Mouse (Mus musculus): Measurements from ENCODE around the gene Olfr31. TPM values are rescaled to one million over a fixed set of nuclear protein-coding genes. Genes with fewer than 3 reads are reported as not detected.

Olfr31 gene
- 0.01 TPM for polyA plus RNA-seq (2012; fragmentation: generic; extraction: Trizol)

DNA sequence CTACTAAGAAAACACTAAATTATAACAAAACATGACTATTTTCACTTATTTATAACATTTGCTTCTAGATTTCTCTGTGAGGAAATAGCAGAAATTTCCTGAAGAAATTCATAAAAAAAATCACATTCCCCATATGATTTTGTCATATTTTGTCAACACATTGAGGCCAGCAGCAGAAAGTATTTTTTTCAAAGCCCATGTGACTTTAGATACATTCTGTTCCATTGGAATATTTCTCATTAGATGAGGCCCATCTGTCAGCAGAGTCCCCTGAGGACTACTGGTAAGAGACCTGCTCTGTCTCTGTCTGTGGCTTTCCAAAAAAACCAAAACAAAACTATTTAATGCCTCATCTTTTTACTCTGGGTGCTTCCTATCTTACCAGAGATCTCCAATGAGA is at the start of gene Olfr31:
Gene Olfr31, plus strand, starts transcription at position 301 of the 400 bp plus-strand sequence.
- TF ChIP-seq MAX (IDR thresholded peaks at IDR 0.05; ENCODE audit: low read depth) = no peak
- TF ChIP-seq POLR2AphosphoS2 (IDR thresholded peaks at IDR 0.05; ENCODE audit: insufficient read length, low read depth) = no peak
- TF ChIP-seq SRF (IDR thresholded peaks at IDR 0.05; ENCODE audit: control insufficient read depth, insufficient read length, low read depth) = no peak
- no peak for TF ChIP-seq MYOG (IDR thresholded peaks at IDR 0.05; ENCODE audit: control insufficient read depth in 1 of 3, insufficient read depth in 1 of 3, insufficient read length in 2 of 3, low read depth in 2 of 3)
- no peak for TF ChIP-seq POLR2A (IDR thresholded peaks at IDR 0.05; ENCODE audit: insufficient read length, low read depth)

DNA sequence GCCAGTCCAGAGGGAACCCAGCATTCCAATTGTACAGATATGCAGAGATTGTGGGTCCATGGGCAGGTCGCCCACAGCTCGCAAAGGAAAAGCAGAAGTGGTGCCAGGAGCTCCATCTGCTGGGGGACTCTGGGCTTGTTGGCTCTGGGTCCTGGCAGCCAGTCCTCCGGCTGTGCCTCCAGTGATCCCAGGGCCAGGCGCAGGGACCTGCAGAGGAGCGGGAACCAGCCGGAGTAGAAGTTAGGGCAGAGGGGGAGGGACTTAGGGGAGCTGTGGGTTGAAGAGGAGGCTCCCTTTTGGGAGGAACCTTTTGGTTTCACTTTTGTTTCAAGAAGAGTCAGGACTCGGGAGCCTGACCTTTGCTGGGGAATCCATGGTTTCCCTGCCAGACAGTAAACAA is 28.2 kb upstream of the Olfr31 start:
- peak overlapping the region; percentile 56 for H3K4me2 ChIP-seq (ENCODE audit: low read depth)

More for the DNA sequence above, at the start of gene Olfr31:
- H3K4me2 ChIP-seq (ENCODE audit: low read depth) = no peak within 1 kb of the TSS
- no peak within 1 kb of the TSS for H3K4me3 ChIP-seq
- H3ac ChIP-seq (ENCODE audit: control insufficient read depth, insufficient read length) = no peak within 1 kb of the TSS
- no peaks in the 10 kb centered on the region for H3K36me3 ChIP-seq (ENCODE audit: control insufficient read depth, insufficient read depth)
- H3K27me3 ChIP-seq (ENCODE audit: control insufficient read depth, insufficient read depth, insufficient read length) = peaks cover 4% of the 10 kb centered on the region
- no peaks in the 10 kb centered on the region for H3K79me2 ChIP-seq (ENCODE audit: control insufficient read depth, insufficient read depth)

DNA sequence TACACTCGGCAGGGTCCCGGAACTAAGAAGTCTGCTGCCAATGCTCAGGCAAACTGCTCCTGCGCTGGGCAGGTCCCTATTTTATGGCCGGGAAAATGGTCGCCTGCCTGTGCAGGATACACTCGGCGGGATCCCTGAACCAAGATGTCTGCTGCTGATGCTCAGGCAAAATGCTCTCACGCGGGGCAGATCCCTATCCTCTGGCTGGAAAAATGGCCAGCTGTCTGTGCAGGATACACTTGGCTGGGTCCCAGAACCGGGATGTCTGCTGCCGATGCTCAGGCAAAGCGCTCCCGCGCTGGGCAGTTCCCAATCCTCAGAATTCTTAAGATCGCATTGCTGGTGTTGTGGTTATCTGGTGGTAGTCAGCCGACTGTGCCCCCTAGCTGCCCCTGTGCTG is 13.7 kb upstream of the Olfr31 start:
- Histone ChIP-seq H3K79me2 (ENCODE audit: control insufficient read depth, insufficient read depth) (no peaks in the 10 kb centered on the region), H3K4me2 (ENCODE audit: low read depth) (no peak overlapping the region), H3ac (ENCODE audit: control insufficient read depth, insufficient read length) (no peak overlapping the region), H3K4me3 (no peak overlapping the region), H3K36me3 (ENCODE audit: control insufficient read depth, insufficient read depth) (no peaks in the 10 kb centered on the region), H3K27me3 (ENCODE audit: control insufficient read depth, insufficient read depth, insufficient read length) (no peaks in the 10 kb centered on the region)
- no peak for TF ChIP-seq TCF3 (IDR thresholded peaks at IDR 0.05; ENCODE audit: insufficient read length, low read depth)
- no peak for TF ChIP-seq TCF12 (IDR thresholded peaks at IDR 0.05; ENCODE audit: insufficient read depth, poor library complexity, severe bottlenecking)
- no peak for TF ChIP-seq SRF (IDR thresholded peaks at IDR 0.05; ENCODE audit: control insufficient read depth, insufficient read length, low read depth)
- no peak for TF ChIP-seq USF1 (IDR thresholded peaks at IDR 0.05; ENCODE audit: low read depth)
- no peak for TF ChIP-seq CEBPB (IDR thresholded peaks at IDR 0.05; ENCODE audit: insufficient read depth, poor library complexity, severe bottlenecking)
- no peak for TF ChIP-seq POLR2AphosphoS2 (IDR thresholded peaks at IDR 0.05; ENCODE audit: insufficient read length, low read depth)
- no peak for TF ChIP-seq MYOD1 (IDR thresholded peaks at IDR 0.05; ENCODE audit: control insufficient read depth in 1 of 3, insufficient read length in 2 of 3, low read depth in 2 of 3)
- TF ChIP-seq REST (IDR thresholded peaks at IDR 0.05; ENCODE audit: insufficient read depth, insufficient read length) = no peak
- TF ChIP-seq MYOG (IDR thresholded peaks at IDR 0.05; ENCODE audit: control insufficient read depth in 1 of 3, insufficient read depth in 1 of 3, insufficient read length in 2 of 3, low read depth in 2 of 3) = no peak
- no peak for TF ChIP-seq POLR2A (IDR thresholded peaks at IDR 0.05; ENCODE audit: insufficient read length, low read depth)
- no peak for TF ChIP-seq MAX (IDR thresholded peaks at IDR 0.05; ENCODE audit: low read depth)
- no peak for TF ChIP-seq E2F4 (IDR thresholded peaks at IDR 0.05; ENCODE audit: insufficient read depth)

More for the DNA sequence above, 28.2 kb upstream of the Olfr31 start:
- Histone ChIP-seq H3K27me3 (ENCODE audit: control insufficient read depth, insufficient read depth, insufficient read length) (no peaks in the 10 kb centered on the region), H3ac (ENCODE audit: control insufficient read depth, insufficient read length) (no peak overlapping the region), H3K79me2 (ENCODE audit: control insufficient read depth, insufficient read depth) (no peaks in the 10 kb centered on the region), H3K36me3 (ENCODE audit: control insufficient read depth, insufficient read depth) (no peaks in the 10 kb centered on the region), H3K4me3 (peak overlapping the region; percentile 10)
- TF ChIP-seq CEBPB (IDR thresholded peaks at IDR 0.05; ENCODE audit: insufficient read depth, poor library complexity, severe bottlenecking) (no peak), POLR2A (IDR thresholded peaks at IDR 0.05; ENCODE audit: insufficient read length, low read depth) (no peak), MYOG (IDR thresholded peaks at IDR 0.05; ENCODE audit: control insufficient read depth in 1 of 3, insufficient read depth in 1 of 3, insufficient read length in 2 of 3, low read depth in 2 of 3) (no peak), USF1 (IDR thresholded peaks at IDR 0.05; ENCODE audit: low read depth) (no peak), TCF12 (IDR thresholded peaks at IDR 0.05; ENCODE audit: insufficient read depth, poor library complexity, severe bottlenecking) (no peak), MYOD1 (IDR thresholded peaks at IDR 0.05; ENCODE audit: control insufficient read depth in 1 of 3, insufficient read length in 2 of 3, low read depth in 2 of 3) (no peak), POLR2AphosphoS2 (IDR thresholded peaks at IDR 0.05; ENCODE audit: insufficient read length, low read depth) (no peak), MAX (IDR thresholded peaks at IDR 0.05; ENCODE audit: low read depth) (no peak), REST (IDR thresholded peaks at IDR 0.05; ENCODE audit: insufficient read depth, insufficient read length) (no peak), TCF3 (IDR thresholded peaks at IDR 0.05; ENCODE audit: insufficient read length, low read depth) (no peak), SRF (IDR thresholded peaks at IDR 0.05; ENCODE audit: control insufficient read depth, insufficient read length, low read depth) (no peak), E2F4 (IDR thresholded peaks at IDR 0.05; ENCODE audit: insufficient read depth) (no peak)

- Histone ChIP-seq H3K4me2 (ENCODE audit: low read depth) (no peak overlapping the region), H3ac (ENCODE audit: control insufficient read depth, insufficient read length) (no peak overlapping the region), H3K79me2 (ENCODE audit: control insufficient read depth, insufficient read depth) (no peaks in the 10 kb centered on the region), H3K36me3 (ENCODE audit: control insufficient read depth, insufficient read depth) (no peaks in the 10 kb centered on the region), H3K27me3 (ENCODE audit: control insufficient read depth, insufficient read depth, insufficient read length) (no peaks in the 10 kb centered on the region), H3K4me3 (no peak overlapping the region)
- no peak for TF ChIP-seq MYOG (IDR thresholded peaks at IDR 0.05; ENCODE audit: control insufficient read depth in 1 of 3, insufficient read depth in 1 of 3, insufficient read length in 2 of 3, low read depth in 2 of 3)
- no peak for TF ChIP-seq MYOD1 (IDR thresholded peaks at IDR 0.05; ENCODE audit: control insufficient read depth in 1 of 3, insufficient read length in 2 of 3, low read depth in 2 of 3)
Observed at GRCm38 (mm10) chr14:14309416-14309815, 13.2 kb upstream of the Olfr31 start.

DNA sequence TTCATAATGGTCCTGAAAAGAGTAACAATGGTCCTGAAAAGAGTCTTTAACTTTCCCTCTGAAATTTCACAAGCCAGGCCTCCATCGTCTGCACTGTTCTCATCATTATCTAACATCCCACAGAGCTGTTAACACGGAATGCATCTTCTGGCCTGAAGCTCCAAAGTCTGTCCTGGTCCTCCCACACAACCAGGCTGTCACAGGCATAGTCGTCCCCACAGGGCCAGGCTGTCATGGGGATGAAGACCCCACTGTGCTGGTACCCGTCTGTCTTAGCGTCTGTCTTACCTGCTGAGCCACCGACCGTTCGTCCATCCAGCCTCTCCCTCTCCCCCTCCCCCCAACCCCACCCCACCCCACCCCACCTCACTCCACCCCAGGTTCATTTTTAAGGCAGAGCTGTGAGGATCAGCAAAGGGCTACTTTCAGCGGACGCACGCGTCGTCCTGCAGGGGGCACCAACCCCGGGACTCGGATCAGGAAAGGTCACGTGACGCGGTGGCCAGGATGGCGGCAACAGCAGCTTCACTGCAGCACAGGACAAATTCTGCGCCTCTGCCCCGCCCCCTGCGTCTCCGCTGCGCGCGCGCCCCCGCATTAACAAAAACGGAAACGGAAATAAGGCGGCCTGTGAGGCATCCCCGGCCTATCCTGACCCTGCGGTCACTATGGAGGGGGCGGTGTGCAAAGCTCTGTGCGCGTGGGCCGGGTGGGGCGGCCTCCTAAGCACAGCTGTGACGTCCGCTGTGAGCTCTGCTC is 22.7 kb downstream of the Olfr31 start:
- TF ChIP-seq MYOD1 (IDR thresholded peaks at IDR 0.05; ENCODE audit: control insufficient read depth in 1 of 3, insufficient read length in 2 of 3, low read depth in 2 of 3) = peak in 1 of 3 experiments; percentile 44
- TF ChIP-seq TCF12 (IDR thresholded peaks at IDR 0.05; ENCODE audit: insufficient read depth, poor library complexity, severe bottlenecking) = no peak
- TF ChIP-seq USF1 (IDR thresholded peaks at IDR 0.05; ENCODE audit: low read depth) = peak; percentile 87
- TF ChIP-seq MYOG (IDR thresholded peaks at IDR 0.05; ENCODE audit: control insufficient read depth in 1 of 3, insufficient read depth in 1 of 3, insufficient read length in 2 of 3, low read depth in 2 of 3) = peak in 1 of 3 experiments; percentile 17
- no peaks in the 10 kb centered on the region for H3K79me2 ChIP-seq (ENCODE audit: control insufficient read depth, insufficient read depth)
- H3K36me3 ChIP-seq (ENCODE audit: control insufficient read depth, insufficient read depth) = no peaks in the 10 kb centered on the region
- H3ac ChIP-seq (ENCODE audit: control insufficient read depth, insufficient read length) = peak overlapping the region; percentile 53
- H3K4me3 ChIP-seq = peak overlapping the region; percentile 75
- H3K4me2 ChIP-seq (ENCODE audit: low read depth) = peak overlapping the region; percentile 95
- no peaks in the 10 kb centered on the region for H3K27me3 ChIP-seq (ENCODE audit: control insufficient read depth, insufficient read depth, insufficient read length)
